Comparison of ENCODE assay signal across 20 mouse cellular contexts in genomic region chr9:21889229-21889628, GRCm38 (mm10). TPM values are rescaled to one million over a fixed set of nuclear protein-coding genes. Genes with fewer than 3 reads are reported as not detected.
DNase-seq lines count a peak whose midpoint lies in the region; ATAC-seq and TF ChIP-seq lines count a peak whose summit lies in the region.
"Had no signal": no experiment of that assay in that cellular context is flagged by ENCODE, and none has a peak within 500 bp of the region (broad histone marks: within the 10 kb centered on the region; RNA-seq: fewer than 3 reads in every experiment).

No protein-coding gene starts in this region.

- H3K4me1 ChIP-seq in kidney, adult 2 months (ENCODE audit: control insufficient read depth, insufficient read depth, low read length) = no peaks in the 10 kb centered on the region
- H3K4me1 ChIP-seq: limb, embryonic 10.5 days; neural tube, embryonic 13.5 days; stomach, embryonic 15.5 days had no signal

- ATAC-seq in granulocyte monocyte progenitor cell, adult 5-6 weeks (replicated peaks; ENCODE audit: poor library complexity, severe bottlenecking) = peak; percentile 62; the same call in 1 of the 2 replicates

- no peak for TF ChIP-seq POLR2A in kidney, adult 2 months (IDR thresholded peaks at IDR 0.05; ENCODE audit: low read depth, low read length)

- no peak overlapping the region for H3K4me3 ChIP-seq in kidney, adult 2 months (ENCODE audit: insufficient read depth, low read depth, low read length)
- H3K4me3 ChIP-seq: limb, embryonic 10.5 days; neural tube, embryonic 13.5 days; stomach, embryonic 15.5 days had no signal

- H3K36me3 ChIP-seq in kidney, adult 2 months (ENCODE audit: control insufficient read depth, insufficient read depth, low read length) = no peaks in the 10 kb centered on the region
- H3K36me3 ChIP-seq: limb, embryonic 10.5 days; neural tube, embryonic 13.5 days; stomach, embryonic 15.5 days had no signal

- H3K27me3 ChIP-seq in kidney, adult 2 months (replicated peaks; ENCODE audit: control insufficient read depth, insufficient read depth, low read length) = no peaks in the 10 kb centered on the region
- H3K27me3 ChIP-seq: neural tube, embryonic 13.5 days; stomach, embryonic 15.5 days had no signal

- peak; percentile 32 for DNase-seq in kidney, adult 2 months
- no peak for DNase-seq in kidney, adult 9 months
- DNase-seq in 3T3-L1 (ENCODE audit: low read depth, low spot score) = peak; percentile 9
- peak; percentile 10 for DNase-seq in CD4-positive helper T cell, adult 2 months (ENCODE audit: low read depth, low spot score)
- no peak for DNase-seq in embryo, embryonic 10 days (ENCODE audit: low spot score)
- DNase-seq in cerebellum, adult 8-10 months = no peak
- DNase-seq in thymus, postnatal 14 days = no peak
- DNase-seq: adrenal gland, adult 2 months; cerebellum, adult 9-11 months; gastrocnemius, postnatal 14 days; kidney, postnatal 4 days; layer of hippocampus, postnatal 36 days; lung, embryonic 14.5 days; right cerebral cortex, postnatal 4 days; thymus, postnatal 25 days had no signal

- peak; percentile 66 for TF ChIP-seq CTCF in kidney, adult 2 months (conservative IDR thresholded peaks at IDR 0.05; ENCODE audit: insufficient read depth, insufficient read length, low read depth, low read length)

- H3K27ac ChIP-seq in kidney, adult 2 months (ENCODE audit: insufficient read depth, low read depth, low read length) = no peak overlapping the region
- H3K27ac ChIP-seq: limb, embryonic 10.5 days; neural tube, embryonic 13.5 days; stomach, embryonic 15.5 days had no signal

- WGBS in kidney, adult 2 months = 53% methylated on average over 3 of the region's 3 CpGs

RNA-seq across cellular contexts. Expression of gene Rab3d, which starts 28.8 kb away (rescaled TPM):
- 27.1 and 32.9 TPM in 2 replicates for polyA plus RNA-seq in kidney, adult 2 months (2012; rRNA removed)
- total RNA-seq in granulocyte monocyte progenitor cell, adult 5-6 weeks (2014; fragmentation: Nextera tagmentation) = 22.5 and 33.1 TPM in 2 replicates
- 44.0 and 51.7 TPM in 2 replicates for total RNA-seq in granulocyte monocyte progenitor cell, adult 5-6 weeks (2017)

RNA-seq across cellular contexts. Expression of gene Dock6, which starts 36.8 kb away (rescaled TPM):
- 67.7 and 84.6 TPM in 2 replicates for polyA plus RNA-seq in kidney, adult 2 months (2012; rRNA removed)
- total RNA-seq in granulocyte monocyte progenitor cell, adult 5-6 weeks (2014; fragmentation: Nextera tagmentation) = 4.2 TPM in 2 replicates
- 0.52 and 5.6 TPM in 2 replicates for total RNA-seq in granulocyte monocyte progenitor cell, adult 5-6 weeks (2017)

RNA-seq across cellular contexts. Expression of gene Ccdc159, which starts 38.0 kb away (rescaled TPM):
- polyA plus RNA-seq in kidney, adult 2 months (2012; rRNA removed) = 4.3 and 4.8 TPM in 2 replicates
- total RNA-seq in granulocyte monocyte progenitor cell, adult 5-6 weeks (2014; fragmentation: Nextera tagmentation) = not detected in 2 replicates
- 0.69 TPM in 1 of 2 replicates, not detected in the other for total RNA-seq in granulocyte monocyte progenitor cell, adult 5-6 weeks (2017)
- total RNA-seq: megakaryocyte-erythroid progenitor cell, adult 5-6 weeks had no signal

RNA-seq across cellular contexts. Expression of gene Tmem205, which starts 38.1 kb away (rescaled TPM):
- 313 and 353 TPM in 2 replicates for polyA plus RNA-seq in kidney, adult 2 months (2012; rRNA removed)
- 40.4 and 75.8 TPM in 2 replicates for total RNA-seq in granulocyte monocyte progenitor cell, adult 5-6 weeks (2014; fragmentation: Nextera tagmentation)
- total RNA-seq in granulocyte monocyte progenitor cell, adult 5-6 weeks (2017) = 21.1 and 33.3 TPM in 2 replicates

RNA-seq across cellular contexts. Expression of gene Plppr2, which starts 47.6 kb away (rescaled TPM):
- polyA plus RNA-seq in kidney, adult 2 months (2012; rRNA removed) = 6.0 and 9.1 TPM in 2 replicates
- total RNA-seq in granulocyte monocyte progenitor cell, adult 5-6 weeks (2014; fragmentation: Nextera tagmentation) = 0.58 and 1.4 TPM in 2 replicates
- total RNA-seq in granulocyte monocyte progenitor cell, adult 5-6 weeks (2017) = not detected in 2 replicates
- total RNA-seq: megakaryocyte-erythroid progenitor cell, adult 5-6 weeks had no signal

Comparison
In these comparisons a context has a peak if more than half of its experiments do, and no peak if none do; other contexts are left out.
1. DNase-seq: peak in kidney, adult 2 months (single experiment), 3T3-L1 (single experiment) and CD4-positive helper T cell, adult 2 months (single experiment); none in kidney, adult 9 months (single experiment), embryo, embryonic 10 days (single experiment), cerebellum, adult 8-10 months (single experiment) and thymus, postnatal 14 days (single experiment).